Mouse (Mus musculus): ENCODE measurements around the gene Ly6g6c. TPM values are rescaled to one million over a fixed set of nuclear protein-coding genes. Genes with fewer than 3 reads are reported as not detected.

Gene Ly6g6c
- polyA plus RNA-seq, 1 experiment from 2014 or later, result 0.39 TPM

DNA sequence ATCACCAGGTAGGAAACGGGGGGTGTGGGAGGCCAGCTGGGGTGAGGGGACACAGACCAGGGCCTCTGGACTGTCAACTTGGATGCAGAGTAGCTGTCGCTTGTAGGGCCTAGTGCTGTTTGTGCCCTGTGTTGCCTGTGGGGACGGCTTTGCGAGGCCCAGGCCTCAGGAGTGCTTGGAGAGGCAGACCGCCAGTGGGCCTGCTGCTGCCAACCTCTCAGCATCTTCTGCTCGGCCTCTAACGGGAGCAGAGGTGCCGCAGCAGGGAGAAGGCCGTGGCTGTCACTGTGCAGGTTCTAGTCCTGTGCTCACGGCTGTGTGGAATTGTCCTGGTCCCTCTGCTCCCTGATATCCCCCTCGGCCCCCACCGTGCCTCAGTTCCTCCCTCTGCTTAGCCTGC, 31.4 kb downstream of the Ly6g6c start:
- no peak overlapping the region for H3K9ac ChIP-seq
- no peak overlapping the region for H3K4me2 ChIP-seq
- no peak overlapping the region for H3K27ac ChIP-seq
- no peak overlapping the region for H3K4me3 ChIP-seq
- H3K4me1 ChIP-seq, result no peaks in the 10 kb centered on the region
- peaks cover 76% of the 10 kb centered on the region for H3K36me3 ChIP-seq
- no peak for ATAC-seq (ENCODE audit: borderline replicate concordance, extremely low read depth, low FRiP score, low TSS enrichment)
- H3K9me3 ChIP-seq, result no peaks in the 10 kb centered on the region
- 83% methylated on average over 12 of the region's 12 CpGs for WGBS
- H3K27me3 ChIP-seq, result no peaks in the 10 kb centered on the region

GRCm38 (mm10) chr17:35097164-35097655, 32.0 kb downstream of the Ly6g6c start:
- H3K36me3 ChIP-seq, result peaks cover 77% of the 10 kb centered on the region
- H3K27ac ChIP-seq, result no peak overlapping the region
- no peak overlapping the region for H3K4me3 ChIP-seq
- H3K4me1 ChIP-seq, result no peaks in the 10 kb centered on the region
- WGBS, result 88% methylated on average over 12 of the region's 12 CpGs
- no peaks in the 10 kb centered on the region for H3K9me3 ChIP-seq
- ATAC-seq (ENCODE audit: borderline replicate concordance, extremely low read depth, low FRiP score, low TSS enrichment), result no peak
- no peak overlapping the region for H3K9ac ChIP-seq
- no peaks in the 10 kb centered on the region for H3K27me3 ChIP-seq
- H3K4me2 ChIP-seq, result no peak overlapping the region

DNA sequence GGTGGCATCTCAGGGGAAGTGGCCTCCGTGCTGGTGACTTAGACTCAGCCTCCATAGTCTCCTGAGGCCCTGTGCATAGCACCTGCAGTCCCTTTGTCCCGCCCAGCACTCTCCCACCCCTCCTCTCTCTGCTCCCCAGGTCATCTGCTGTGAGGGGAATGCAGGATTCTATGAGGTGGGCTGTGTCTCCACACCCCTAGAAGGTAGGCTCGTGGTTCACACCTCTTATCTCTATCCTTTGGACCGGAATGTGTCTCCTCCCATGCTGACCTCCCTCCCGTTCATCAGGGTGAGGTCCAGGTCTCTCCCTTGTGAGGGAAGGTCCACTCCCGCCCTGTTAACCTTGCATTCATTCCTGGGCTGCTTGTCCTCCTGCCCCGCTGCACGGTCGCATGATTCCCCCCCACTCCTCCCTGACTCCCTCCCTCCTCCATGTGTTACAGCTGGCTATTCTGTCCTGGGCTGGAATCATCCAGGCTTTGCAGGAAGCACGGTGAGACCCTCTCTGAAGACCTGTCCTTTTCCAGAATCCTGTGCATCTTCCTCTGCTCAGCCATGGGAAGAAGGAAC, 35.1 kb downstream of the Ly6g6c start:
- peaks cover 69% of the 10 kb centered on the region for H3K36me3 ChIP-seq
- H3K27me3 ChIP-seq, result no peaks in the 10 kb centered on the region
- H3K9me3 ChIP-seq, result no peaks in the 10 kb centered on the region
- H3K4me2 ChIP-seq, result no peak overlapping the region
- no peak for ATAC-seq (ENCODE audit: borderline replicate concordance, extremely low read depth, low FRiP score, low TSS enrichment)
- H3K4me3 ChIP-seq, result no peak overlapping the region
- H3K27ac ChIP-seq, result no peak overlapping the region
- 58% methylated on average over 10 of the region's 10 CpGs for WGBS
- no peaks in the 10 kb centered on the region for H3K4me1 ChIP-seq
- no peak overlapping the region for H3K9ac ChIP-seq

GRCm38 (mm10) chr17:35101161-35101560, 36.0 kb downstream of the Ly6g6c start:
- Histone ChIP-seq H3K36me3 (peaks cover 62% of the 10 kb centered on the region), H3K27me3 (no peaks in the 10 kb centered on the region)

DNA sequence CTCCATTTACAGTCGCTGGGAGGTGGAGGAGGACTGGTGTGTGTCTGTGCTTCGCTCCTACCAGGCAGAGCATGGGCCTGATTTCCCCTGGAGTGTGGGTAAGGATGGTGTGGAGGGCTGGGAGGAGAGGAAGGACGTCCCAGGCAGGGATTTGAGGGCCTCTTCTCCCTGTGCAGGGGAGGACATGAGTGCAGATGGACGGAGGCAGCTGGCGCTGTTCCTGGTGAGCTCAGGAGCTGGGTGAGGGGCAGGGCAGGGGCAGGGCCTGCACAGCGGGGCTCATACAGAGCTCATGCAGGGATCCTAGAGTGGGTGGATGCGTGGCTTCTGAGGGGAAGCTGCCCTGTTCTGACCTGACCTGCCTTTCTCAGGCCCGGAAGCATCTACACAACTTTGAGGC, 37.1 kb downstream of the Ly6g6c start:
- no peak for ATAC-seq (ENCODE audit: borderline replicate concordance, extremely low read depth, low FRiP score, low TSS enrichment)

More at GRCm38 (mm10) chr17:35101161-35101560, 36.0 kb downstream of the Ly6g6c start:
- ATAC-seq (ENCODE audit: borderline replicate concordance, extremely low read depth, low FRiP score, low TSS enrichment), result no peak
- no peak overlapping the region for H3K4me2 ChIP-seq
- H3K4me1 ChIP-seq, result no peaks in the 10 kb centered on the region
- H3K27ac ChIP-seq, result no peak overlapping the region
- WGBS, result 85% methylated on average over 11 of the region's 11 CpGs
- no peak overlapping the region for H3K9ac ChIP-seq
- no peaks in the 10 kb centered on the region for H3K9me3 ChIP-seq
- no peak overlapping the region for H3K4me3 ChIP-seq

GRCm38 (mm10) chr17:35103221-35103690, 38.1 kb downstream of the Ly6g6c start:
- Histone ChIP-seq H3K9ac (no peak overlapping the region), H3K27ac (no peak overlapping the region), H3K9me3 (no peaks in the 10 kb centered on the region), H3K36me3 (peaks cover 43% of the 10 kb centered on the region), H3K4me2 (no peak overlapping the region), H3K4me3 (no peak overlapping the region), H3K27me3 (no peaks in the 10 kb centered on the region), H3K4me1 (no peaks in the 10 kb centered on the region)
- 52% methylated on average over 6 of the region's 6 CpGs for WGBS
- ATAC-seq (ENCODE audit: borderline replicate concordance, extremely low read depth, low FRiP score, low TSS enrichment), result no peak

More for the DNA sequence above, 37.1 kb downstream of the Ly6g6c start:
- H3K9ac ChIP-seq, result no peak overlapping the region
- 63% methylated on average over 8 of the region's 8 CpGs for WGBS
- peaks cover 51% of the 10 kb centered on the region for H3K36me3 ChIP-seq
- no peak overlapping the region for H3K27ac ChIP-seq
- H3K4me1 ChIP-seq, result no peaks in the 10 kb centered on the region
- no peak overlapping the region for H3K4me3 ChIP-seq
- no peaks in the 10 kb centered on the region for H3K27me3 ChIP-seq
- no peak overlapping the region for H3K4me2 ChIP-seq
- no peaks in the 10 kb centered on the region for H3K9me3 ChIP-seq

DNA sequence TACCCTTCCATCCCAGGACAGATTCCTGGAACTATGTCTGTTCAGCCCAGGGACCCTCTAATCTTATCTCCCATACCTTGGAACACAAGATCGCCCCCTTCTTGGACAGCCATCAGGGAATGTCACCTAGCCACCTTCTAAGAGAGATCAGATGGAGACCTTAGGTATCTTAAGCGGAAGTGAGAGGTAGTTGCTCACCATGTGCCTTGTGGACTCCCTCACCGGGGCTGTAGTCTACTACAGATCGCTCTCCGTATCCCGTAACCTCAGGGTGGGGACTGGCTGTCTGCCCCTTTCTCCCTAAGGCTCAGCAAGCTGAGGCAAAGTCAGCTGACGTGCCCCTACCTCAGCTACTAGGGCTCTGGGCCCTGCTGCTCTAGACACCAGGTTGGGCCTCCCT, 38.9 kb downstream of the Ly6g6c start:
- WGBS, result 91% methylated on average over 7 of the region's 7 CpGs

GRCm38 (mm10) chr17:35104754-35105153, 39.6 kb downstream of the Ly6g6c start:
- Histone ChIP-seq H3K36me3 (peaks cover 33% of the 10 kb centered on the region), H3K27ac (no peak overlapping the region), H3K9ac (no peak overlapping the region), H3K9me3 (no peaks in the 10 kb centered on the region), H3K4me3 (no peak overlapping the region), H3K27me3 (no peaks in the 10 kb centered on the region), H3K4me2 (no peak overlapping the region), H3K4me1 (no peaks in the 10 kb centered on the region)
- ATAC-seq (ENCODE audit: borderline replicate concordance, extremely low read depth, low FRiP score, low TSS enrichment), result no peak
- 57% methylated on average over 6 of the region's 6 CpGs for WGBS

More for the DNA sequence above, 38.9 kb downstream of the Ly6g6c start:
- no peaks in the 10 kb centered on the region for H3K27me3 ChIP-seq
- H3K4me3 ChIP-seq, result no peak overlapping the region
- peaks cover 34% of the 10 kb centered on the region for H3K36me3 ChIP-seq
- H3K9me3 ChIP-seq, result no peaks in the 10 kb centered on the region
- ATAC-seq (ENCODE audit: borderline replicate concordance, extremely low read depth, low FRiP score, low TSS enrichment), result no peak
- no peaks in the 10 kb centered on the region for H3K4me1 ChIP-seq
- H3K27ac ChIP-seq, result no peak overlapping the region
- no peak overlapping the region for H3K4me2 ChIP-seq
- no peak overlapping the region for H3K9ac ChIP-seq

GRCm38 (mm10) chr17:35105740-35106389, 40.7 kb downstream of the Ly6g6c start:
- 25% methylated on average over 13 of the region's 13 CpGs for WGBS
- ATAC-seq (ENCODE audit: borderline replicate concordance, extremely low read depth, low FRiP score, low TSS enrichment), result no peak
- Histone ChIP-seq H3K4me2 (no peak overlapping the region), H3K27ac (no peak overlapping the region), H3K9me3 (no peaks in the 10 kb centered on the region), H3K4me3 (no peak overlapping the region), H3K27me3 (no peaks in the 10 kb centered on the region), H3K36me3 (peaks cover 29% of the 10 kb centered on the region), H3K9ac (no peak overlapping the region), H3K4me1 (no peaks in the 10 kb centered on the region)

GRCm38 (mm10) chr17:35106522-35106921, 41.3 kb downstream of the Ly6g6c start:
- 51% methylated on average over 3 of the region's 3 CpGs for WGBS
- H3K9ac ChIP-seq, result no peak overlapping the region
- no peak overlapping the region for H3K4me3 ChIP-seq
- H3K4me2 ChIP-seq, result no peak overlapping the region
- ATAC-seq (ENCODE audit: borderline replicate concordance, extremely low read depth, low FRiP score, low TSS enrichment), result no peak
- H3K4me1 ChIP-seq, result no peaks in the 10 kb centered on the region
- H3K27me3 ChIP-seq, result no peaks in the 10 kb centered on the region
- no peaks in the 10 kb centered on the region for H3K9me3 ChIP-seq
- H3K27ac ChIP-seq, result no peak overlapping the region
- peaks cover 22% of the 10 kb centered on the region for H3K36me3 ChIP-seq

- ATAC-seq (ENCODE audit: borderline replicate concordance, extremely low read depth, low FRiP score, low TSS enrichment), result no peak
- no peaks in the 10 kb centered on the region for H3K9me3 ChIP-seq
- H3K4me1 ChIP-seq, result no peaks in the 10 kb centered on the region
- H3K4me2 ChIP-seq, result no peak within 1 kb of the TSS
- H3K4me3 ChIP-seq, result no peak within 1 kb of the TSS
- WGBS, result 88% methylated on average over 6 of the region's 6 CpGs
- no peak within 1 kb of the TSS for H3K9ac ChIP-seq
- no peaks in the 10 kb centered on the region for H3K27me3 ChIP-seq
- H3K27ac ChIP-seq, result no peak within 1 kb of the TSS
- H3K36me3 ChIP-seq, result peaks cover 7% of the 10 kb centered on the region
Observed at GRCm38 (mm10) chr17:35108097-35108496, 42.9 kb downstream of the Ly6g6c start, which contains the start of gene Ly6g5c. TSS of gene Ly6g5c (plus strand) at chr17:35108279.

GRCm38 (mm10) chr17:35111774-35112173, 46.6 kb downstream of the Ly6g6c start:
- Histone ChIP-seq H3K27me3 (no peaks in the 10 kb centered on the region), H3K9me3 (no peaks in the 10 kb centered on the region), H3K4me3 (no peak overlapping the region), H3K9ac (no peak overlapping the region), H3K4me2 (no peak overlapping the region), H3K27ac (no peak overlapping the region), H3K36me3 (peaks cover 27% of the 10 kb centered on the region), H3K4me1 (no peaks in the 10 kb centered on the region)
- 62% methylated on average over 9 of the region's 9 CpGs for WGBS
- no peak for ATAC-seq (ENCODE audit: borderline replicate concordance, extremely low read depth, low FRiP score, low TSS enrichment)

Measured in lung, embryonic 15.5 days (tissue).